Mouse (Mus musculus) R1 (cell line): ENCODE results near the gene Smim4.
A peak's percentile ranks its signal among the peaks of the same experiment; 100 is the strongest.

Experiments used
- DNase-seq: peaks from one replicate; pipeline ENCODE4 v3.0.0-alpha.2; 2018; ENCODE audit warnings: low read depth, low spot score

Smim4 gene

GRCm38 (mm10) chr14:31128826-31129219 is at the start of gene Smim4:
Gene Smim4, minus strand, starts transcription at chr14:31128956.
- DNase-seq, result peak; percentile 99

GRCm38 (mm10) chr14:31177715-31178114 is 49.0 kb upstream of the Smim4 start:
- no peak for DNase-seq

- peak; percentile 19 for DNase-seq
These were observed 48.5 kb upstream of the Smim4 start for GRCm38 (mm10) chr14:31177287-31177686.

DNA sequence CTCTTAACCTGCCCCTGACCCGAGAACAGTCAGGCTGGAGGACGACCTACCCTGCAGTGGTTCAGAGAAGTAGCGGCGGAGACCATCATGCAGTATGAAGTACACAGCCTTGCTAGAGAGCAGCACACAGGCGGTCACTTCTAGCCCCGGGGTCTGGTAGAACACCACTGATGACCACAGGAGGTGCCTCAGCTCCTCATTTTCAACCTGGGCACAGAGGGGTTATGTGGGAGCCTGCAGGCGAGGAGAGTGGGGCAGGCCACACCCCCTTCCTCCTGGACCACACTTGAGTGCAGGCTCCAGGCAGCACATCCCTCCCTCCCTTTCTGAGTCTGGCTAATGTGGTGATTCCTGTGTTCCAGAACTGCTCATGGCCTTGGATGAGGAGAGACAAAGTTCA is 44.8 kb upstream of the Smim4 start:
- DNase-seq, result no peak

DNA sequence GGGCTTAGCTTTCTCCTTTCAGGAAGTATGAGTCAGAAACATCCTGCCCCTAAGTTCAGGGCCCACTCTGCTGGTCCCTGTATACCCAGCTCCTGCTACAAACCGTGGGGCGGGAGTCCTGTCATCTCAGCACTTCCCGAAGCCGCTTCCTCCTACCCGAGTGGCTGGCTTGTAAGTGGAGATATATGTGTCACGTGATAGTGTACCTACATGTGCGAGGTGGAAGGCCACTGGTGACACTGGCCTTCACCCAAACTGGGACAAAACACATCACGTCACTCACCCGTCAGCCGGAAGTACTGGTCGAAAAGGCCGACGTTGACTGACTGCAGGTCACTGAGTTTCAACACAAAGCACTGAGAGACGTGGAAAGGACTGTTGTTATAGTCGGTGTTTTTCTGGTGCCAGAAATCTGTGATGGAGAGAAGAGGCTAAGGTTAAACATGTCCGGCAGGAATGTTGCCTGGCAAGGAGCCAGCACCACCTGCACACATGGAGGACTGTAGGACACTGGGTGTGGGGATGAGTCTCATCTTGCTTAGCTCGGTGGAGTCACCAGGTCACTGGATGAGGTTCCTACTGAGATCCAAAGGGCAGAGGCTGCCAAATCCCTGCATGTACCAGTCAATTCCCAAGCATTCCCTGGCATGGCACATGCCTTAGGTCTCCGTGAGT is 44.2 kb upstream of the Smim4 start:
- DNase-seq, result no peak

DNA sequence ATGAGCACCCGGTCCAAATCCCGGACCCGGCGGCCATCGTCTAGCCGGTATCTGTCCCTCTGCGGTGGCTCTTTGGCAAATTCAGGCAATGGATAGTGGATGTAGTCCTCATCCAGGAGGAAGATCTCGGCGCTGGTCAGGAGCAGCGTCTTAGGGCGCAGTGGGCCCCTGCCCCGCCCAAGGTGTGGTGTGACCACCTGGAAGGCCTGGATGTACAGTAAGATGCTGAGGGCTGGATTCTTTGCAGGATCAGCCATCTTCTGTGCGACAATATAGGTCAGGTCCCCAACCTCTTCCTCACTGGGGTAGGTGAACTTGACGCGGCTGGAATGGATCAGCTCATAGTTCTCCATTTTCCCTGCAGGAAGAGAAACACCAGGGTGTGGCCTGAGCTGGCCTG is 43.1 kb upstream of the Smim4 start:
- DNase-seq, result no peak

DNA sequence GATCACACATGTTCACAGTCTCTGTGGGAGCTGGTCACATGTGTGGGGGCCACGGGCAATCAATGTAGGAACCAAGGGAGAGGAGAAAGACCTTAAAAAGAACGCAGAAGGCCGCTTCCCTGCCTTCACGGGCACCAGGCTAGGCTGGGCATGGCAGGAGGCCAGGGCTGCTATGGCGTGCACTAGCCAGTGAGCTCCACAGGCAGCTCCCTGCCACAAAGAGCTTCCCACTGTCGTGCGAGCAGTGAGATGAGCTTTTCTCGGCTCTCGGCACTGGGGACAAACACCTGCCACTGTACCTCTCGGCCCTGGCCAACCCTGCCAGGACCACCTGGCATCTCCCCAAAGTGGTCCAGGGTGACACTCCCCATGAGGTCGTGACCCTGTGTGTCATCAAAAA is 42.6 kb upstream of the Smim4 start:
- DNase-seq, result no peak

- DNase-seq, result no peak
These were observed 42.2 kb upstream of the Smim4 start for GRCm38 (mm10) chr14:31170963-31171362.

GRCm38 (mm10) chr14:31169508-31169907 is 40.8 kb upstream of the Smim4 start:
- no peak for DNase-seq

DNA sequence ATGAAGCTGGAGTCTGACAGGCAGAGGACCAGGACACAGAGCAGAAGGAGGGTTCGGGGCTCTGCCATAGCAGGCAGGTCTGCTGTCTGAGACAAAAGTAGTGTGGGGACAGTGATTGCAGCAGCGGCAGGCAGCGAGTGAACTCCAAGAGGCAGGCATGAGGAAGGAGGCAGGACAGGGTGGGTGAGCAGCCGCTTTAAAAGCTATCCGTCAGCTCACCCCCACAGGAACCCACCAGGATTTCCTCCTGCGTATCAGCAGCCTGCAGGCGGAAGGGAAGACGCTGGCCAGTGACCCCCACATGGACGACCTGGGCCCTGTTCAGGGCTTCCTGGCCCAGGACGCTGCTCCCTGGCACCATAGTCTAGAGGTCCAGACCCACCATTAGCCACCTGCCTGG is 39.7 kb upstream of the Smim4 start, which contains the start of gene Stab1:
TSS of gene Stab1 (minus strand) at position 217 of the 400 bp plus-strand sequence.
- DNase-seq, result no peak

DNA sequence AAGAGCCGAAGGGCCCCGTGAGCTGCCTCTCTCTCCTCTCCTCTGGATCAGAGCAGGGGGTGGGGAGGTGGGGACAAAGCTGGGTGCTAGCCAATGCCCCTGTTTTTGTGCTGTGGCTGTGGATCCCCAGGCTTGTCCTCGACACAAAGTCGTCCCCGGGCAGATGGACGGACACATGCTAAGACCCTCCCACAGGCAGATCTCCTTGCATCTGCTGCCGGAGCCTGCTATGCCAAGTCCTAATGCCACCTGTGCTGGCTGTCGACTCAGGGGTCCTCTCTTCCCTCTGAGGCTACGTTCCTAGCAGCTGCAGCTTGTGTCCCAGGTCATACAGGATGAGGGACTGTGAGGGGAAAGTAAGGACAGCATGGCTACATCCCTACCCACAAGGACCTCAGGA is 38.1 kb upstream of the Smim4 start:
- DNase-seq, result no peak

- no peak for DNase-seq
These were observed 37.4 kb upstream of the Smim4 start for GRCm38 (mm10) chr14:31165991-31166630.

- DNase-seq, result no peak
These were observed 36.7 kb upstream of the Smim4 start for GRCm38 (mm10) chr14:31165458-31165857.

DNA sequence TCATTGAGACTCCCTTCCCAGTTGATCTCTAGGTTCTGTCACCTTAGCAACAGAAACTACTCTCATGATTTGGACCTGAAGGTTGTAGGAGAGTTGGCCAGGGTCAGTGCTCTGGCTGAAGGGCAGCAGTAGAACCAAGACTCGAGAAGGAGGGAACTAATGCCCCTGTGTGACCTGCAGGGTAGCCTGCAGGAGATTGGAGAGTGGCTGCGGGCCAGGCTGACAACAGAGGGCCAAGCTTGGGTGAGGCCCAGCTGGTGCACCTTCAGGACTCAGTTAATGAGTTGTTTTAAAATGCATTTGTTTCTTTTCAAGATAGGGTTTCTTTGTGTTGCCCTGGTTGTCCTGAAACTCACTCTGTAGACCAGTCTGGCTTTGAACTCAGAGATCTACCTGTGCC is 36.3 kb upstream of the Smim4 start:
- DNase-seq, result no peak

GRCm38 (mm10) chr14:31164067-31164466 is 35.3 kb upstream of the Smim4 start:
- no peak for DNase-seq

DNA sequence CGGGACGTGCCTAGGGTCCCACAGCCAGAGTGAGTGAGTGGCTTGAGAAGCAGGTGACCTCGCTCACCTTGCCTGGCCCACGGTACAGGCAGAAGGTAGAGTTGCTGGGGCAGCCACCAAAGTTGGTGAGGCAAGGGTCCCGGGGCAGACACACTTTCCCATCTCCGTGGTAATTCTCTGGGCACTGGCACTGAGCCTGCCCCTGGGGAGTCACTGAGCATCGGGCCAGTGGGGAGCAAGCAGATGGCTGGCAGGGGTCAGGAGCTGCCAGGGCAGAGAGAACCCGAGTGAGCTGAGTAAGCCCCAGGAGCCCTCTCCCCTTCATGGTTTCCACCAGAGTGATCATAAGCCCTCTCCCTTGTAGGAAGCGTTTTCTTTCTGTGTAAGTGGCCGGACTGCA is 32.9 kb upstream of the Smim4 start:
- no peak for DNase-seq

DNA sequence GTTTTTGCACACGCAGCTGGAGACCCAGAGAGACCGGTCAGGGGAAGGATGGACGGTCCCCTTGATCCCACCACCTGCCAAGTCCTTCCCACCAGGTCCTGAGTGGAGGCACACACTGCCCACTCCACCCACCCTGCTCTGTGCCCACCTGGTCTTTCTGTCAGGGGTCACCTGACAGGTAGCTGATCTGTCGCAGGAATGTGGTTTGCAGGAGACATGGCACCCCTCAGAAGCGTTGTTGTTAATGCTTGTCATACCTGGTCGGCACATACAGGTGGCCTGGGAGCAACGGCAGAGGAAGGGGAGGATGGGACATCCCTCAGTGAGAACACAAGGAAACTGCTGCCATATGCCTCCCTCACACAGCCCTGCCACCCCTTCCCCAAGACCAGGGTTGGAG is 32.4 kb upstream of the Smim4 start:
- DNase-seq, result no peak

DNA sequence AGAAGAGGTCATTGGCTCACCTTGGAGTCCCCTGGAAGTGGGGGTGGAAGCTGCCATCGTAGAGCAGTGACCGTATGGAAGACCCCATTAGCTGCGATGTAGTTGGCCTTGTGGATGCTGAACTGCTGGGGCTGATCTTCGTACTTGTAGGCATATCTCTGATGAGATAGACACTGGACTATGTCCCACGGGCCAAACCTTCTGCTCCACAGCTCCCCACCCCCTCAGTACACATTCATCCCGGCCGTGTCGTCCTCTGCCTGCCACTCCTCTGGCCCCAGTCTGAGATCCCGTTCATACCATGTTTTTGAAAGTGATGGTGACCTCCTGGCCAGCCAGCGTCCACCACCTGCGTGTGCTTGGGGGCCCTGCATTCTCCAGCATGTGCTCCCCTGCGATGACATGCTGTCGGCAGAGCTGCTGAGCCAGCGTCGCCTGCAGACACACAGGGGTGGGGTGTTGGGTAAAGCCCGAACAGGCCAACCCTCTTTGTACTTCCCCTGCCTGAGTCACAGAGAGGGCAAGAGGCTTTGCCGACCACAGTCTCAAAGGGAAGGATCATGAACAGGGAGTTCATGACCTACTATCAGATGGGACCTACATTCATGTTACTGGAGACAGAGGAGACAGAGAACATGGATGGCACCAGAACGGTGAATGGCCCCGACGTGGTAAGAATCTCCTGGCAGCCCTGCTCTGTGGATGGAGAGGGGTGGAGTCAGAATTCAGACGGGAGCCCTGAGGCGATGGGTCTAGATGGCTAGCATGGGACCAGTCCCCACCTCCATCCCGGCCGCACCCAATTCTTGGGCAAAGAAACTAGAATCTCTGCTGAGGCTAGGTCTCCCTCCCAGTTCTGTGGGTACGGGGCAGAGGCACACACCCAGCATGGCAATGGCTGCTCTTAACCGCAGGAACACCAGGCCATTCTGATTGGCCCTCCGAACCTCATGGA is 31.7 kb upstream of the Smim4 start:
- DNase-seq, result no peak

DNA sequence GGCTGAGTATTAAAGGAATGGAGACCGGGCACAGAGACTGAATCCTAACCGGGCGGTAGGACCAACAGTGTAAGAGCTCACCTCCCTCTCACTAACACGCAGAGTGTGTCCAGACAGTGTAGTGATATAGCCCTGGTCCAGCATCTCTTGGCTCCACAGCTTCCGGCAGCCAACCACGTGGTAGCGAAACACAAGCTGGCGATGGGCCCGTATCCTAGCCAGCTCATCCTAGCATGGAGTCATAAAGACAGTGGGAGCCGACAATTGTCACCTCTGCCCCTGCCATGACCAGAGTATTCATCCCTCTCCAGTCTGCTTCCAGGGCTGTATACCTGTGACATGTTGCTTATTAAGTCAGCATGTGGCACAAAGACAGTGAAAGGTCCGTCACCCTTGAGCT is 16.9 kb upstream of the Smim4 start:
- no peak for DNase-seq

- no peak for DNase-seq
These were observed 12.3 kb upstream of the Smim4 start for GRCm38 (mm10) chr14:31141011-31141410.

GRCm38 (mm10) chr14:31140141-31140540 is 11.4 kb upstream of the Smim4 start:
- no peak for DNase-seq

GRCm38 (mm10) chr14:31139666-31140065 is 10.9 kb upstream of the Smim4 start:
- DNase-seq, result no peak
